Mouse (Mus musculus) spleen, adult 2 months (tissue): Measurements from ENCODE around the gene Olfr1057. TPM values are rescaled to one million over a fixed set of nuclear protein-coding genes. Genes with fewer than 3 reads are reported as not detected.

Source experiments
- DNase-seq, 2 experiments: peaks; one replicate each; pipeline versions ENCODE4 v3.0.0 to v3.0.0-alpha.2; 2012 to 2021; ENCODE audit warnings: low spot score in 2 of 2, low read depth in 1 of 2
- H3K27ac ChIP-seq: fragments of 200-500 bp; 2 replicates; pipeline ENCODE4 v1.5.1; 2012; ENCODE audit warnings: low read length, inconsistent platforms; ENCODE audit not compliant: insufficient read depth
- H3K27me3 ChIP-seq: fragments of 200-500 bp; 2 replicates; pipeline ENCODE4 v1.6.1; 2012; ENCODE audit warnings: mild to moderate bottlenecking, moderate library complexity, low read length, inconsistent platforms; ENCODE audit not compliant: control insufficient read depth, insufficient read depth
- H3K36me3 ChIP-seq: fragments of 200-500 bp; 2 replicates; pipeline ENCODE4 v1.6.1; 2012; ENCODE audit warnings: mild to moderate bottlenecking, low read length, inconsistent platforms; ENCODE audit not compliant: control insufficient read depth, insufficient read depth
- H3K4me1 ChIP-seq: fragments of 200-500 bp; 2 replicates; pipeline ENCODE4 v1.6.1; 2011; ENCODE audit warnings: inconsistent platforms; ENCODE audit not compliant: control insufficient read depth, insufficient read depth, insufficient read length
- H3K4me3 ChIP-seq: fragments of 200-500 bp; 2 replicates; pipeline ENCODE4 v1.5.1; 2011; ENCODE audit warnings: mild to moderate bottlenecking, inconsistent platforms; ENCODE audit not compliant: insufficient read depth, insufficient read length; ENCODE audit errors: extremely low read depth
- CTCF ChIP-seq: fragments of 200-500 bp; IDR thresholded peaks from 2 replicates; pipeline ENCODE4 v1.5.1; 2011; ENCODE audit warnings: mild to moderate bottlenecking, inconsistent platforms; ENCODE audit not compliant: insufficient read depth, insufficient read length, insufficient replicate concordance; ENCODE audit errors: extremely low read depth
- POLR2A ChIP-seq: fragments of 200-500 bp; IDR thresholded peaks from 2 replicates; pipeline ENCODE4 v1.6.1; 2011; ENCODE audit warnings: low read depth, low read length, inconsistent platforms
- WGBS: fragments of 180-500 bp; shearing (Covaris S2); methylation state at CpG from one replicate; pipeline ENCODE4 v1.1.7; 2018; 5-methylcytosine and 5-hydroxymethylcytosine counted together
- polyA plus RNA-seq: library from polyadenylated mRNA; depleted of rRNA; stranded (reverse); fragments of >200 nt; gene quantifications from 2 replicates; pipeline ENCODE4 v1.2.3, GENCODE M21; 2012; rRNA removed

Gene Olfr1057
- polyA plus RNA-seq, 1 experiment, result not detected

- no peaks in the 10 kb centered on the region for H3K27me3 ChIP-seq
- H3K27ac ChIP-seq, result no peak within 1 kb of the TSS
- no peaks in the 10 kb centered on the region for H3K4me1 ChIP-seq
- WGBS, result 86% methylated on average over 5 of the region's 5 CpGs
- TF ChIP-seq POLR2A (no peak), CTCF (no peak)
- no peak for DNase-seq
- H3K4me3 ChIP-seq, result no peak within 1 kb of the TSS
- H3K36me3 ChIP-seq, result no peaks in the 10 kb centered on the region
These were observed 28.0 kb downstream of the Olfr1057 start, which contains the start of gene Olfr1055 for GRCm38 (mm10) chr2:86350184-86350583. Olfr1055 (minus strand) TSS chr2:86350284.

GRCm38 (mm10) chr2:86335333-86335732 lies 42.9 kb downstream of the Olfr1057 start, which contains the start of gene Olfr1054:
Olfr1054 (minus strand) TSS chr2:86335433.
- DNase-seq, result no peak
- Histone ChIP-seq H3K36me3 (no peaks in the 10 kb centered on the region), H3K4me3 (no peak within 1 kb of the TSS; the same call in 1 of the 2 replicates), H3K27me3 (no peaks in the 10 kb centered on the region), H3K4me1 (no peaks in the 10 kb centered on the region), H3K27ac (no peak within 1 kb of the TSS)
- TF ChIP-seq POLR2A (no peak), CTCF (no peak)
- 91% methylated on average over 3 of the region's 3 CpGs for WGBS

Other genes with a start within 250 kb of the Olfr1057 start
- gene Olfr1039, start 242.5 kb downstream of the Olfr1057 start, polyA plus RNA-seq, result not detected in 2 replicates
- not detected in 2 replicates for gene Olfr1040, start 231.7 kb downstream of the Olfr1057 start, polyA plus RNA-seq
- not detected in 2 replicates for gene Olfr1042, start 216.6 kb downstream of the Olfr1057 start, polyA plus RNA-seq
- gene Olfr1043, start 210.9 kb downstream of the Olfr1057 start, polyA plus RNA-seq, result not detected in 2 replicates
- gene Olfr1044, start 200.6 kb downstream of the Olfr1057 start, polyA plus RNA-seq, result not detected in 2 replicates
- gene Olfr52, start 192.7 kb downstream of the Olfr1057 start, polyA plus RNA-seq, result not detected in 2 replicates
- not detected in 2 replicates for gene Olfr1045, start 175.4 kb downstream of the Olfr1057 start, polyA plus RNA-seq
- not detected in 2 replicates for gene Olfr1046, start 159.1 kb downstream of the Olfr1057 start, polyA plus RNA-seq
- gene Olfr1047, start 147.0 kb downstream of the Olfr1057 start, polyA plus RNA-seq, result not detected in 2 replicates
- not detected in 2 replicates for gene Olfr1048, start 138.1 kb downstream of the Olfr1057 start, polyA plus RNA-seq
- gene Olfr1049, start 120.1 kb downstream of the Olfr1057 start, polyA plus RNA-seq, result not detected in 2 replicates
- not detected in 2 replicates for gene Olfr1051, start 99.3 kb downstream of the Olfr1057 start, polyA plus RNA-seq
- not detected in 2 replicates for gene Olfr1052, start 85.9 kb downstream of the Olfr1057 start, polyA plus RNA-seq
- gene Olfr1053, start 63.1 kb downstream of the Olfr1057 start, polyA plus RNA-seq, result not detected in 2 replicates
- not detected in 2 replicates for gene Olfr1054, start 43.0 kb downstream of the Olfr1057 start, polyA plus RNA-seq
- gene Olfr1055, start 28.1 kb downstream of the Olfr1057 start, polyA plus RNA-seq, result not detected in 2 replicates
- gene Olfr1056, start 15.9 kb downstream of the Olfr1057 start, polyA plus RNA-seq, result not detected in 2 replicates
- gene Olfr1058, start 10.2 kb upstream of the Olfr1057 start, polyA plus RNA-seq, result not detected in 2 replicates
- not detected in 2 replicates for gene Olfr1061, start 35.7 kb upstream of the Olfr1057 start, polyA plus RNA-seq
- not detected in 2 replicates for gene Olfr1062, start 48.4 kb upstream of the Olfr1057 start, polyA plus RNA-seq
- not detected in 2 replicates for gene Olfr1065, start 72.2 kb upstream of the Olfr1057 start, polyA plus RNA-seq
- gene Olfr1066, start 77.9 kb upstream of the Olfr1057 start, polyA plus RNA-seq, result not detected in 2 replicates
- not detected in 2 replicates for gene Olfr228, start 109.0 kb upstream of the Olfr1057 start, polyA plus RNA-seq
- gene Olfr1076, start 130.1 kb upstream of the Olfr1057 start, polyA plus RNA-seq, result not detected in 2 replicates
- gene Olfr1079, start 164.1 kb upstream of the Olfr1057 start, polyA plus RNA-seq, result not detected in 2 replicates
- not detected in 2 replicates for gene Olfr1080, start 179.8 kb upstream of the Olfr1057 start, polyA plus RNA-seq
- not detected in 2 replicates for gene Olfr1082, start 220.6 kb upstream of the Olfr1057 start, polyA plus RNA-seq